Mouse (Mus musculus): Measurements from ENCODE around the gene Snrpd3. TPM values are rescaled to one million over a fixed set of nuclear protein-coding genes. Genes with fewer than 3 reads are reported as not detected.
A peak's percentile ranks its signal among the peaks of the same experiment; 100 is the strongest.
"Not testable (repeated sequence)": the region's sequence is repeated elsewhere in the genome, so short reads cannot be mapped to it uniquely, and the experiment has no call there.

Gene Snrpd3
- total RNA-seq (2017) = 40.2 and 83.0 TPM in 2 replicates

- peak; percentile 88 to 89 for ATAC-seq (replicated peaks in 1 of 2; ENCODE audit: insufficient read depth in 1 of 2, low FRiP score in 2 of 2, low TSS enrichment in 1 of 2, low read depth in 1 of 2, poor library complexity in 2 of 2, severe bottlenecking in 2 of 2)
These were observed at the start of gene Snrpd3 for GRCm38 (mm10) chr10:75517073-75517757. Snrpd3 (plus strand) TSS chr10:75517551.

GRCm38 (mm10) chr10:75473411-75473810 lies 43.9 kb upstream of the Snrpd3 start:
- ATAC-seq (replicated peaks in 1 of 2; ENCODE audit: insufficient read depth in 1 of 2, low FRiP score in 2 of 2, low TSS enrichment in 1 of 2, low read depth in 1 of 2, poor library complexity in 2 of 2, severe bottlenecking in 2 of 2) = peak; percentile 97

DNA sequence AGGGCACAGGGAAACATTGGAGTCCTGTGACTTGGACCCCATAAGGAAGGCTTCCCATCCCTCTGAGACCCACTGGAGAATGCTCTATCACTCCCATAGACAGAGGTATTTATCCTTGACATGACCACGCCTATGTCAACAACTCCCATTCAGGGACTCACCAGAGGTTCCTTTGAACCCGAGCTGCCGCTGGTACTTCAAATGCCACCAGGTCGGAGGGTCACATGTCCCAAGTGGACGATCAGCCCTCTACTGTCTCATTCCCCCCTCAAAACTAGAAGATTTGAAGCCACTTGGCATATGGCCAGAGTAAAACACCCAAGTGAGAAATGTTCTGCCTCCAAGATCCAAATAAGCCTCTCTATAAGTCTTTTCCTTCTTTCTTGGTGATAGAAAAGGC lies 42.8 kb upstream of the Snrpd3 start:
- ATAC-seq (replicated peaks in 1 of 2; ENCODE audit: insufficient read depth in 1 of 2, low FRiP score in 2 of 2, low TSS enrichment in 1 of 2, low read depth in 1 of 2, poor library complexity in 2 of 2, severe bottlenecking in 2 of 2) = no peak

GRCm38 (mm10) chr10:75475139-75475850 lies 42.1 kb upstream of the Snrpd3 start:
- not testable (repeated sequence) for ATAC-seq (replicated peaks in 1 of 2; ENCODE audit: insufficient read depth in 1 of 2, low FRiP score in 2 of 2, low TSS enrichment in 1 of 2, low read depth in 1 of 2, poor library complexity in 2 of 2, severe bottlenecking in 2 of 2)

DNA sequence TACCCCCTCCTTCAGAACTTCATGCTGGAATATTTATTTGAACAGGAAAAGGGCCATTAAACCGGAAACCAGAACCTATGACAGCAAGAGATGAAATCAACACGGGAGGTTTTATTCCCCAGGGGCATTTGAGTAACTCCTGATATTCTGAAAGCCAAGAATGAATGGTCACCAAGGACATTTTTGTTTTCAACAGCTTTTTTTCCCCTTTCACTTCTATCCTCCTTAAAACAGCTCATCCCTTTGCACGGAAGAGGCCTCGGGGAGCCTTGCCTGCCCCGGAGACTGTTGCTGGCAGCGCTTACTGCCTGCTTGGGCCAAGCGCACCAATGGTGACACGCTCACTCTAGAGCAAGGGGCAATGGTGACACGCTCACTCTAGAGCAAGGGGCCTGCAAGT lies 40.3 kb upstream of the Snrpd3 start:
- ATAC-seq (replicated peaks in 1 of 2; ENCODE audit: insufficient read depth in 1 of 2, low FRiP score in 2 of 2, low TSS enrichment in 1 of 2, low read depth in 1 of 2, poor library complexity in 2 of 2, severe bottlenecking in 2 of 2) = peak in 1 of 2 experiments; percentile 26; a peak in 1 of 4 replicates

DNA sequence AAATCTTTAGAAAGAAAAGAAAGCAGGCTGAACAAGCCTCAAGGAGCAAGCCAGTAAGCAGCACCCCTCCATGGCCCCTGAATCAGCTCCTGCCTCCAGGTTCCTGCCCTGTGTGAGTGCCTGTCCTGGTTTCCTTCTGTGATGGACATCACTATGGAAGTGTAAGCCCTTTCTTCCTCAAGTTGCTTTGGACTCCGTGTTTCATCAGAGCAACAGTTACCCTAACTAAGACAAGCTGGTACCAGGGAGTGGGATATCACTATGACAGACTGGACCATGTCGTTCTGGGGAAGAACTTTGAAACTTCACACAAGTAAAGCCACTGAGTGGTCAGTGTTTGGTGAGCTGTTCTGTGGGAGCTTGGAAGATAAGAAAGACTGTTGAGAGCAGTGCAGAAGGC lies 37.4 kb upstream of the Snrpd3 start:
- no peak for ATAC-seq (replicated peaks in 1 of 2; ENCODE audit: insufficient read depth in 1 of 2, low FRiP score in 2 of 2, low TSS enrichment in 1 of 2, low read depth in 1 of 2, poor library complexity in 2 of 2, severe bottlenecking in 2 of 2)

DNA sequence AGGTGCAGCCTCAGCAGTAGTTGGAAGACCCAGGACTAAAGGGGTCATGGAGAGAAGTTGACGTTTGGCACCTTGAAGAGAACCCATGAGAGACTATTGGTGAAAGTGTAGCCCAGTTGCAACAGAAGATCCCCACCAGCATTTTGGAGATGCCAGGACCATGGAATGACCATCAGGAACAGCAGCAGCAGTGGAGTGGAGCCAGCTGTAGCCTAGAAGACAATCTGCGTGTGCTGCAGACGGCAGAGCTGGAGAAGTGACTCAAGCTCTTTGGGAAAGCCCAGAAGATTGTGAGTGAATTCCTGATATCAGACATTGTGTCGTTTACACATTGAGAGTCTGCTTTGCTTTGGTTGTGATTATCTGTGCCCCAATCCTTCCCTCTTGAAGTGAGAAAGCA lies 35.6 kb upstream of the Snrpd3 start:
- no peak for ATAC-seq (replicated peaks in 1 of 2; ENCODE audit: insufficient read depth in 1 of 2, low FRiP score in 2 of 2, low TSS enrichment in 1 of 2, low read depth in 1 of 2, poor library complexity in 2 of 2, severe bottlenecking in 2 of 2)

GRCm38 (mm10) chr10:75482271-75482670 lies 35.1 kb upstream of the Snrpd3 start:
- no peak for ATAC-seq (replicated peaks in 1 of 2; ENCODE audit: insufficient read depth in 1 of 2, low FRiP score in 2 of 2, low TSS enrichment in 1 of 2, low read depth in 1 of 2, poor library complexity in 2 of 2, severe bottlenecking in 2 of 2)

DNA sequence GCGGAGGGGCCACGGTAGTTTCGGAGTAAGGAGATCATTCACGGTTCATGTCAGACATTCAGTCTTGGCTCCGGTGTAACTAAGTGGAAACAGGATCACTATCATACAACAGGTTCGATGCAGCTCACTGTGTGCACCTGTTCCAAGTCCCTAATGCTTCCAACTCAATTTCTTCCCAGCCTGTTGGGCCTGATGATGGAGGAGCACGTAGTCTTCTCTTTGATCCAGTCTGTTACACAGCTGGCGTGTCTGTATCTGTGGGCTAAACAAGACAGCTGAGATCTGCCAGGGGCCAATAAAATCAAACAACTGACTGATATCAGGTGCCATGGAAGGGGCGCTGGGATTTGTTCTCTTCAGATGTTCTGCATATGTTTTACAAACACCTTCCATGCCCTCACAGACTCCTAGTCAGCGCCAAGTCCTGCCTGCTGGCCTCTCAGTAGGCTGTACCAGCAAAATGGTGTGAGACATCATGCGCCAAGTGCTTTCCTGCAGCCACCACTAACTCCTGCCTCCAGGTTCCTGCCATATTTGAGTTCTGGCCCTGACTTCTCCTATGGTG lies 34.4 kb upstream of the Snrpd3 start:
- ATAC-seq (replicated peaks in 1 of 2; ENCODE audit: insufficient read depth in 1 of 2, low FRiP score in 2 of 2, low TSS enrichment in 1 of 2, low read depth in 1 of 2, poor library complexity in 2 of 2, severe bottlenecking in 2 of 2) = no peak

DNA sequence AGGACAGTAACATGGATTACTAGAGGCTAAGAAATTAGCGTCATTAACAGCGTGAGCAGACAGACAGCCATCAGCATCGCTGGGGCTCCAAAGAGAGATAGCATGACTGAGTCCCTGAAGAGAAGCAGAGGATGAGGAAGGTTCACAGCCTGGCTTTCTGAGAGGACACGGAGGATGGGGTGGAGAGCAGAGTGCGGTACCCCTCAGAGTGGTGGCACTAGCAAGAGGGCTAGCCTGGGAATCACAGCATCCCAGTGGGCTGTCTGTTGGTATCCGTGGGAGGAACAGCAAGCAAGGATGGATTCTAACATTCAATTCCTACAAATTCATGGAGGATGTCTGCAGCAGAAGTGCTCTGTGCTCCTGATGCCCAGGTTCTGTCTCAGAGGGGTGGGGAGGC lies 33.3 kb upstream of the Snrpd3 start:
- no peak for ATAC-seq (replicated peaks in 1 of 2; ENCODE audit: insufficient read depth in 1 of 2, low FRiP score in 2 of 2, low TSS enrichment in 1 of 2, low read depth in 1 of 2, poor library complexity in 2 of 2, severe bottlenecking in 2 of 2)

DNA sequence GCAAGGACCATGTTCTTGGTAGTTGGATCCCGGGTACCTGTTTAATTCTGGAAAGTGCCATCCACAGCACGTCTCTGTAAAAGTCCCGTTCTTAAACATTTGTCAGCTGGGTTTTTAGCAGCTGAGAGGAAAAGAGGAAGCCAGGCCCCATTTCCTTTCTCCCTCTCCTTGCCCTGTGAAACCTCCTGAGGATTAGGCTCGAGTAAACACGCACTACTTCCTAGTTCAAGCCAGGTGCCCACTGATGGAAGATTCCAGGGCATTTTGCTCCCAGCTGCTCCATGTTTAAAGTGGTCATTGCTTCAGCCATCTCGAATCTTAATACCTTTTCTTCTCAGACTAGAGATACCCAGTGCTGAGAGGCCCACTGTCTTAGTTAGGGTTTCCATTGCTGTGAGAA lies 32.6 kb upstream of the Snrpd3 start:
- peak; percentile 26 to 60; a peak in 1 of 4 replicates for ATAC-seq (replicated peaks in 1 of 2; ENCODE audit: insufficient read depth in 1 of 2, low FRiP score in 2 of 2, low TSS enrichment in 1 of 2, low read depth in 1 of 2, poor library complexity in 2 of 2, severe bottlenecking in 2 of 2)

DNA sequence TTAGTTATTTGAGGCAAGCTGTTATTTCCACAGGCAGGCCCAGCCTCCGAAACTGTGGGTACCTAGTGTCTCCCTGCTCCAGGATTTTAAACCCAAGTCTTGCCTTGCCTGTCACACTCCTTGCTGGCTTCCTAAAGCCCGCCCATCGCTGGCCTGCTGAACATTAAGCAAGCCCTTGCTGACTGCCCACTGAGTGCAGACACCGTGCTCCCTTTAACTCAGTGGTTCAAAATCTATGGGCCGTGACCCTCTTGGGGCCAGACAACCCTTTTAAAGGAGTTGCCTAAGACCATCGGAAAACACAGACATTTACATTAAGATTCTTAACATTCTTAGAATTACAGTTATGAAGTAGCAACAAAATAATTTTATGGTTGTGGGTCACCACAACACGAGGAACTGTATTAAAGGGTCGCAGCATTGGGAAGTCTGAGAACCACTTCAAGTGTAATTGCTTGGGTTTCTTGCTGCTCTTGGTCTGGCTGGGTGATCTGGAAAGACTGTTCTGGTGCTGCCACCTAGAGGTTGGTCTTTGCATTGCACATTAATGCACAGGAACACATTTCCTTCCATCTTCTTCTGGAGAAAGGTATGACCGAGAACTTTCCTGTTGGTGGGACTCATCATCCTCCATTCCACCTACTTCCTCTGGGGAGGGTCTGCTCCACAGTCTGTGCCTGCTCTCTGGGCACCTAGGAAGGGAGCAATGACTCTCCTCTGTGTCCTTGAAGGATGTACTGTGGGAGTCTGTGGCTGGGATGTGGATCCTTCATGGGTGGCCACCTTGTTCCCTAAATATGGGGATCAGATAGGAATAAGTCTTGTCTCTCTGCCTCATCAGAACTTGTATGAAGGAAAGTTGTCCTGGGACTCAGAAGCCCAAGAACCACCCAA lies 31.0 kb upstream of the Snrpd3 start:
- peak; percentile 57 to 67; a peak in 1 of 4 replicates for ATAC-seq (replicated peaks in 1 of 2; ENCODE audit: insufficient read depth in 1 of 2, low FRiP score in 2 of 2, low TSS enrichment in 1 of 2, low read depth in 1 of 2, poor library complexity in 2 of 2, severe bottlenecking in 2 of 2)

- no peak for ATAC-seq (replicated peaks in 1 of 2; ENCODE audit: insufficient read depth in 1 of 2, low FRiP score in 2 of 2, low TSS enrichment in 1 of 2, low read depth in 1 of 2, poor library complexity in 2 of 2, severe bottlenecking in 2 of 2)
These were observed 30.2 kb upstream of the Snrpd3 start for GRCm38 (mm10) chr10:75487131-75487530.

DNA sequence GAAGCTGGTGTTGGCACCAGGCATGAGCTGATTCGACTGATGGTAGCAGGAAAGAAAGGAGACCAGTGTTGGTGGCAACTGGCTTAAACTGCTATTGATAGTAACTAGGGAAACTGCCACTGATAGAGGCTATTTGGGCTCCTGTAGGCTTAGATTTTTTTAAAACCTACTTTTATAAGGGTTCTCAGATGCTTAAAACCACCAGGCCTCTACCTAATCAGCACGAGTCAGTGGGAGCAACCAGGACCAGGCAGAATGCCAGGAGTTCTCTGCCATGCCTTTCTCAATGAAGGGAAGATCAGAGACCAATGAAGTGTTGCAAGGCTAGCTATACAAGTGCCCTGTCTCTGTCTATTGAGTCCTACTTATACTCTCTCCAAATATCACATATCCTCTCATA lies 27.8 kb upstream of the Snrpd3 start:
- ATAC-seq (replicated peaks in 1 of 2; ENCODE audit: insufficient read depth in 1 of 2, low FRiP score in 2 of 2, low TSS enrichment in 1 of 2, low read depth in 1 of 2, poor library complexity in 2 of 2, severe bottlenecking in 2 of 2) = no peak

GRCm38 (mm10) chr10:75490731-75491130 lies 26.6 kb upstream of the Snrpd3 start:
- ATAC-seq (replicated peaks in 1 of 2; ENCODE audit: insufficient read depth in 1 of 2, low FRiP score in 2 of 2, low TSS enrichment in 1 of 2, low read depth in 1 of 2, poor library complexity in 2 of 2, severe bottlenecking in 2 of 2) = no peak; a peak in 1 of 4 replicates

DNA sequence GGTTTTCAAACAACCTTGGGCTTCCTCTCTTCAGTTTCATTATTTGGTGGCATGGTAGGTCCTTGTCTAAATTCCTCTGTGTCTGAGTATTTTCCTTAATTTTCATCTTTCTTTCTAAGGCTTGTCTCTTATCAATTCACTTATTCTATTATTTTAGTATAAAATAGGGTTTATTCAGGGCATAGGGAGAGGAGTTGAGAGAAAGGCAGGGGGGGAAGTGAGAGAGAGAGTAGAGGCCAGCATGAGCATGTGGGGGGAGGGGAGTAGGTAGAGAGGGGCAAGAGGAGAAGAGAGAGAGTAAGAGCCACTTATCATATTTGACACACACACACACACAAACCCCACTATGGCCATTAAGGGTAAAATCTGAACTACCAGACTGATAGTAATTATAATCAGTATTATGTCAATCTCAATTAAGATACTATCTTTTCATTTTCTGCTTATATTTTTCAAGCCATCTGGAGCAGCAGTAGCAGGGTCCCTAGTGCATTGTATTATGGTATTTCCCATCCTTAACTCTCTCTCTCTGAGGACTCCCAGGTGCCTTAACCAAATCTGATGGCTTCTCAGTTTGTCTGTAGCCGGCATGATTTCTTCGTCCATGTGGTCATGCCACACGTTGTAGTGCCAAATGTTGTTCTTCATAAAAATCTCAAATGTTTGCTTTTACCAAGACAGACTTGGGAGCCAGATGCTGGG lies 26.0 kb upstream of the Snrpd3 start:
- no peak for ATAC-seq (replicated peaks in 1 of 2; ENCODE audit: insufficient read depth in 1 of 2, low FRiP score in 2 of 2, low TSS enrichment in 1 of 2, low read depth in 1 of 2, poor library complexity in 2 of 2, severe bottlenecking in 2 of 2)

DNA sequence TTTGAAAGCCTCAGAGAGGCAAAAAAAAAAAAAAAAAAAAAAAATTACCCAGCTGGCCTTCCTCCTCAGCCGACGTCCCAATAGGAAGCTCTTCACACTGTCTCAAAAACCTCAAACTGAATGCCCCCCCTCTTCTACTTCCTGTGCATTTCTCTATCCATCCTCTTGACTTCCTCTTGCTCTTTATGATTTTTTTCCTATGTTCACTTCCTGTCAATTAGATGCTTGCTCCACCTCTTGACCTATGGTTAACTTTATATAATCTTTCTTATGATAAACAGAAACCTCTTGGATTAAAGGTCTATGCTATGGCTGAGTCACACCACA lies 25.5 kb upstream of the Snrpd3 start:
- ATAC-seq (replicated peaks in 1 of 2; ENCODE audit: insufficient read depth in 1 of 2, low FRiP score in 2 of 2, low TSS enrichment in 1 of 2, low read depth in 1 of 2, poor library complexity in 2 of 2, severe bottlenecking in 2 of 2) = peak; percentile 40 to 61; a peak in 3 of 4 replicates
